Mouse (Mus musculus) Patski (cell line): Measurements from ENCODE around the gene Slc41a1. TPM values are rescaled to one million over a fixed set of nuclear protein-coding genes. Genes with fewer than 3 reads are reported as not detected.
A peak's percentile ranks its signal among the peaks of the same experiment; 100 is the strongest.

Experiments used
- ATAC-seq: fragments of 100-300 bp; one replicate; pipeline ENCODE4 v1.8.0; 2021
- CTCF ChIA-PET: fragments of 350-600 bp; sonication (Branson Sonifier 250); formaldehyde crosslinking; loops from one replicate; lab custom pipeline; 2022; ENCODE audit warnings: inconsistent platforms; lab: Charles Lee
- POLR2A ChIA-PET: fragments of 350-600 bp; sonication (Branson Sonifier 250); formaldehyde crosslinking; loops from one replicate; lab custom pipeline; 2022; ENCODE audit warnings: antibody characterized with exemption, inconsistent platforms; lab: Charles Lee
- DNase-seq: peaks from one replicate; pipeline ENCODE4 v3.0.0-alpha.2; 2011; ENCODE audit warnings: low read depth, low spot score
- H3K27me3 ChIP-seq: fragments of 371-371 bp; one replicate; pipeline ENCODE4 v1.5.1; 2021
- CTCF ChIP-seq: fragments of 100-300 bp; IDR thresholded peaks from one replicate; pipeline ENCODE4 v1.5.1; 2021
- in situ Hi-C: fragments of 300-500 bp; cut with MboI; formaldehyde crosslinking; loops from 3 replicates; pipeline ENCODE4 v1.11.1; 2018; ENCODE audit warnings: low pct_unique_long_range_greater_than_20kb, mixed read lengths
- polyA plus RNA-seq: library from polyadenylated mRNA; unstranded; gene quantifications from one replicate; pipeline ENCODE4 v1.2.3, GENCODE M21; 2021

Slc41a1 gene
- 25.8 TPM for polyA plus RNA-seq

GRCm38 (mm10) chr1:131827207-131827786 lies at the start of gene Slc41a1:
Gene Slc41a1 (plus strand): TSS chr1:131827493.
- in situ Hi-C loops: no loop called here
- CTCF ChIA-PET: no interaction called here
- peak; percentile 36 for ATAC-seq
- no peak for TF ChIP-seq CTCF
- POLR2A ChIA-PET: no interaction called here
- no peaks in the 10 kb centered on the region for H3K27me3 ChIP-seq
- no peak for DNase-seq

- CTCF ChIA-PET: interaction anchor here (0.9 kb wide), 1 partner anchor 10 kb away, joined by 3 read pairs; no protein-coding TSS in a partner anchor
- ATAC-seq: no peak
- POLR2A ChIA-PET: interaction anchor here (0.7 kb wide), 1 partner anchor 257 kb away, joined by 3 read pairs; no protein-coding TSS in a partner anchor
These were observed 32.7 kb upstream of the Slc41a1 start for GRCm38 (mm10) chr1:131794591-131794990.

GRCm38 (mm10) chr1:131795171-131795570 lies 32.1 kb upstream of the Slc41a1 start:
- H3K27me3 ChIP-seq: peaks cover 47% of the 10 kb centered on the region
- CTCF ChIA-PET: no interaction called here
- POLR2A ChIA-PET: no interaction called here
- no peak for ATAC-seq
- DNase-seq: no peak
- TF ChIP-seq CTCF: no peak
- in situ Hi-C loops: no loop called here

More at GRCm38 (mm10) chr1:131794591-131794990, 32.7 kb upstream of the Slc41a1 start:
- peaks cover 52% of the 10 kb centered on the region for H3K27me3 ChIP-seq
- in situ Hi-C loops: no loop called here
- no peak for TF ChIP-seq CTCF
- DNase-seq: no peak

- ATAC-seq (no peak), DNase-seq (no peak)
- CTCF ChIA-PET: no interaction called here
- H3K27me3 ChIP-seq: peaks cover 45% of the 10 kb centered on the region
- in situ Hi-C loops: no loop called here
- no peak for TF ChIP-seq CTCF
- POLR2A ChIA-PET: no interaction called here
These were observed 29.9 kb upstream of the Slc41a1 start, which contains the start of gene Pm20d1 for GRCm38 (mm10) chr1:131797202-131797909. Gene Pm20d1 (plus strand): TSS chr1:131797381.

GRCm38 (mm10) chr1:131800001-131800400 lies 27.3 kb upstream of the Slc41a1 start:
- POLR2A ChIA-PET: no interaction called here
- no peak for TF ChIP-seq CTCF
- ATAC-seq (no peak), DNase-seq (no peak)
- in situ Hi-C loops: no loop called here
- CTCF ChIA-PET: no interaction called here
- H3K27me3 ChIP-seq: peaks cover 53% of the 10 kb centered on the region

- peaks cover 64% of the 10 kb centered on the region for H3K27me3 ChIP-seq
- in situ Hi-C loops: no loop called here
- no peak for TF ChIP-seq CTCF
- ChIA-PET CTCF (no interaction called here), POLR2A (no interaction called here)
- no peak for DNase-seq
- ATAC-seq: no peak
These were observed 26.2 kb upstream of the Slc41a1 start for GRCm38 (mm10) chr1:131801071-131801470.

- ChIA-PET POLR2A (no interaction called here), CTCF (no interaction called here)
- DNase-seq (no peak), ATAC-seq (no peak)
- no peak for TF ChIP-seq CTCF
- in situ Hi-C loops: no loop called here
- peaks cover 62% of the 10 kb centered on the region for H3K27me3 ChIP-seq
These were observed 24.6 kb upstream of the Slc41a1 start for GRCm38 (mm10) chr1:131802652-131803051.

- ChIA-PET POLR2A (no interaction called here), CTCF (no interaction called here)
- no peak for TF ChIP-seq CTCF
- in situ Hi-C loops: no loop called here
- DNase-seq (no peak), ATAC-seq (no peak)
- H3K27me3 ChIP-seq: peaks cover 55% of the 10 kb centered on the region
These were observed 23.1 kb upstream of the Slc41a1 start for GRCm38 (mm10) chr1:131804166-131804565.

GRCm38 (mm10) chr1:131808986-131809385 lies 18.3 kb upstream of the Slc41a1 start:
- H3K27me3 ChIP-seq: peaks cover 41% of the 10 kb centered on the region
- ChIA-PET POLR2A (no interaction called here), CTCF (interaction anchor here (1.6 kb wide), 1 partner anchor 25 kb away, joined by 4 read pairs; no protein-coding TSS in a partner anchor)
- in situ Hi-C loops: no loop called here
- no peak for ATAC-seq
- DNase-seq: no peak
- TF ChIP-seq CTCF: no peak

- POLR2A ChIA-PET: no interaction called here
- CTCF ChIA-PET: no interaction called here
These were observed 17.6 kb upstream of the Slc41a1 start for GRCm38 (mm10) chr1:131809651-131810050.

GRCm38 (mm10) chr1:131811393-131811792 lies 15.9 kb upstream of the Slc41a1 start:
- ChIA-PET CTCF (no interaction called here), POLR2A (interaction anchor here (0.7 kb wide), 1 partner anchor 9 kb away, joined by 3 read pairs; no protein-coding TSS in a partner anchor)
- H3K27me3 ChIP-seq: peaks cover 24% of the 10 kb centered on the region
- in situ Hi-C loops: no loop called here
- ATAC-seq: no peak
- no peak for TF ChIP-seq CTCF
- DNase-seq: no peak

More at GRCm38 (mm10) chr1:131809651-131810050, 17.6 kb upstream of the Slc41a1 start:
- ATAC-seq: no peak
- no peak for TF ChIP-seq CTCF
- peaks cover 35% of the 10 kb centered on the region for H3K27me3 ChIP-seq
- in situ Hi-C loops: no loop called here
- no peak for DNase-seq
